Comparison of ENCODE assay signal across 3 mouse cellular contexts in the genomic region with DNA sequence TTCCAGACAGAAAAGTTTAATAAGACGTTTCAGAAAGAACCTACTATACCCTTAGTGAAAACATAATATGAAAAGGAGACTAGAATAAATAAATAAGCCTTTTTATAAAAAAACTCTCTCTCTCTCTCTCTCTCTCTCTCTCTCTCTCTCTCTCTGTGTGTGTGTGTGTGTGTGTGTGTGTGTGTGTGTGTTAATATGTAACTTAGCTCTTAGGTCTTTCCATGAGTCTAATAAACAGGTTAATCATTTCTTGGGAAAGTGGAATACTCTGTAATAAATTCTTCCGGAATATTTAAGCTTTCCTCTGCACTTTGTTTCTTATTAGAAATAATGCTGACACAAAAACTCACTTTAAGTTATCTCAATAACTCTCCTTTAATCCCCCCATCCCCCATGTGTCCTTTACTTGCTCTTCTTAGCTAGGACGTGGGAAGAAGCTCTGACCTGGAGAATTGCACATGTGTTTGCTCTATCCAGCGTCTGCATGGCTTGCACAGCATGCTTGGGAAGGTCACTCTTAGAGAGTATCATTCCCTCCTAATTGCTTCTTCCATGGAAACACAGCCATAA.
"Had no signal": no experiment of that assay in that cellular context is flagged by ENCODE, and none has a peak within 500 bp of the region (broad histone marks: within the 10 kb centered on the region; RNA-seq: fewer than 3 reads in every experiment).

No protein-coding gene starts in this region.

- DNase-seq: lung, adult 18-20 months; midbrain, embryonic 14.5 days; thymus, postnatal 4 days had no signal
